Mouse (Mus musculus) spleen, adult 2 months (tissue): ENCODE results near the gene Hacl1.
A peak's percentile ranks its signal among the peaks of the same experiment; 100 is the strongest.

Experiments
- CTCF ChIP-seq: fragments of 200-500 bp; IDR thresholded peaks from 2 replicates; pipeline ENCODE4 v1.5.1; 2011; ENCODE audit warnings: mild to moderate bottlenecking, inconsistent platforms; ENCODE audit not compliant: insufficient read depth, insufficient read length, insufficient replicate concordance; ENCODE audit errors: extremely low read depth
- POLR2A ChIP-seq: fragments of 200-500 bp; IDR thresholded peaks from 2 replicates; pipeline ENCODE4 v1.6.1; 2011; ENCODE audit warnings: low read depth, low read length, inconsistent platforms

DNA sequence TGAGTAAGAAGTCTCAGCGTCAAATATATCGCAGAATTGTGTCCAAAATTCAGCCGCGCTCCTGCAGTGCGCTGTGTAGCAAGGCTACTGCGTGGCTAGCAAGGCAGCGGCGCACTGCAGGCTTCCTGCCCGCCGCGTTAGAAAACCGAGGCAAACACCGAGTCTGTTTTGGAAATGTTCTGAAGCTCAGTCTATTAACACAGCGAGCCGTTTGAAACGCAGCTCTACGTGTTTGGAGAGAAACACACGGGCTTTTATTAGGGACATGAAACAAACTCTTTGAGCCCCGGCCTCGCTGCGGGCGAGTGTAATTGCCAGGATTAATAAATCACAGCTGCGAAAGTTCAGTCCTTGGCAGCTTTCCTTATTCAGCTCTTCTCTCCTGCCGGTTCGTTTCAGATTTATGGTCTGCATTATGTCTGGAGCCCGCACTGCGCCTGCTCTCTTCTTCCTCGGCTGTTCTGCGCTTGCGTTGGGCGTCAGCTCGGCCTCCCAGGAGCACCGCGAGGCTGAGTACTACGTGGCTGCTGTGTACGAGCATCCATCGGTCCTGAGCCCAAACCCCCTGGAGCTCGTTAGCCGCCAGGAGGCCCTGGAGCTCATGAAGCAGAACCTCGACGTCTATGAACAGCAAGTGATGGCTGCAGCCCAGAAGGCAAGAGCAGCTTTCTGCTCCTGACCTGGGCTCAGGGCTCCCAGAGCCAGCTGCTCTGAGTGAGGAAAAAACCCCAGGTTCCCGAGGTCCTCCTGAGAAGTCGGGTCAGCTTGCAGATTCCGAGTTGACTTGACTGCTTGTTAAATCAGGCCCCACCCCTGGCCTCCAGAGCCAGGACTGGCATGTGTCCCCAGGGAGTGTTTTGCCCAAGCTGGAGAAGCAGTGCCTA, 20.8 kb upstream of the Hacl1 start:
- TF ChIP-seq CTCF (no peak), POLR2A (peak; percentile 42; the same call in 1 of the 2 replicates)
